Mouse (Mus musculus): Measurements from ENCODE around the gene Mllt10. TPM values are rescaled to one million over a fixed set of nuclear protein-coding genes. Genes with fewer than 3 reads are reported as not detected.
"Not testable (repeated sequence)": the region's sequence is repeated elsewhere in the genome, so short reads cannot be mapped to it uniquely, and the experiment has no call there.

Gene Mllt10
- polyA plus RNA-seq, 1 experiment: 19.1 TPM

DNA sequence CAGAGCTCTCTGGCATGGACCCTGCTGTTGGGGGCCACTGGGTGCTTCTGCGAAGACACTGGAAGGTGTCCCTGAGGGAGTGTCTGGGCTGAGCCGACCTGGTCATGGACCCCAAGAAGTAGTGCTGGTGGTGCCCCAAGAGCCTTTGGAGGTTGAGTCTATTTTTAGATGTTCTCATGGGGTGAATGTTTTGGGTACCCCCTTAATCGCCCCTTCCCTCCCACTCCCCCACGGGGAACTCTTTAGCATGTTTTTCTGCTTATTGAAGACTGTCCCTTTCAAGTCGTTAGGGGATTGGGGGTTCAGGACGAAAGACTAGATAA lies 10.6 kb downstream of the Mllt10 start:
- 7% methylated on average over 6 of the region's 6 CpGs for WGBS
- no peak for DNase-seq (ENCODE audit: low read depth, low spot score)

- DNase-seq (ENCODE audit: low read depth, low spot score): no peak
Observed at GRCm38 (mm10) chr2:18066436-18066835, 11.4 kb downstream of the Mllt10 start.

DNA sequence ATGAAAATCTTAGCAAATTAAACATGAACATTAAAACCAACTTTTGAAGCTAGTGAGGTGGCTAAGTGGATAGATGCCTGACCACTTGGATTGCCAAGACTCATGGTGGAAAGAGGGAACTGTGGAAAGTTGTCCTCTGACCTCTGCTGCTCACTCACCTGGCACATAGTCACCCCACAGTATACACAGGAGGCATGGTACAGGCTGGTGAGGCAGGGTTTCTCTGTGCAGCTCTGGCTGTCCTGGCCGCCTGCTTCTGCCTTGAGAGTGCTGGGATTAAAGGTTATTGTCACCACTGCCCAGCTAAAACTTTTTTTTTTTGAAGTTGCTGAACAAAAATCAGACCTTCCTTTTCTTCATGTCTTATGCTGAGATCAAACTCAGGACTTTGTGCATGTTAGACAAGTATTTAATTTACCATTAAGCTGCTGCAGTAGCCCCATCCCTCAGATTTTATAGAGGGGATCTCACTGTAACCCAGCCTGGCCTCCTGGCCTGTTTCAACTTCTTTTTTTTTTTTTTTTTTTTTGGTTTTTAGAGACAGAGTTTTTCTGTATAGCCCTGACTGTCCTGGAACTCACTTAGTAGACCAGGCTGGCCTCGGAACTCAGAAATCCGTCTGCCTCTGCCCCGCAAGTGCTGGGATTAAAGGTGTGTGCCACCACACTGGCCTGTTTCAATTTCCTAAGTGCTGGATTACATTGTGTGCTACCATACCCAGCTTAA lies 13.2 kb downstream of the Mllt10 start:
- DNase-seq (ENCODE audit: low read depth, low spot score): no peak

DNA sequence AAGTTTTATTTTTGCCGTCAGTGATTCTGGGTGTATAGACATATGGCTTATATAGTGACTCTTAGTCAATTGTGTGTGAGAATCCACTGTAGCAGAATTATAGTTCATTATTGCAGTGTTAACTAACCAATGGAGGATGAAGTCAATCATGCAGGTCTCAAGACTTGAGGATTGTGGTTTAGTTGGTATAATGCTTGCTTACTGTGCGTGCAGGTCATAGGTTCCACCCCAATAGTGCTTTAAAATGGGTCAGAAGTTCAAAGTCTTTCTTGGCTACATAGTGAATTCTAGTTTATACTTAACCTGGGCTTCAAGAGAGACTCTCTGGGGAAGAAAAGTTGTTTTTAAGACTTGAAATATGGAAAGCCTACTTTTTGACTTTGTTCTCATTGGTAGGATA lies 16.9 kb downstream of the Mllt10 start:
- no peak for DNase-seq (ENCODE audit: low read depth, low spot score)
- 56% methylated on average over 2 of the region's 2 CpGs for WGBS

More for the DNA sequence above, 13.2 kb downstream of the Mllt10 start:
- 90% methylated on average over 4 of the region's 4 CpGs for WGBS

GRCm38 (mm10) chr2:18080182-18080860 lies 25.3 kb downstream of the Mllt10 start:
- 82% methylated on average over 2 of the region's 2 CpGs for WGBS
- DNase-seq (ENCODE audit: low read depth, low spot score): no peak

DNA sequence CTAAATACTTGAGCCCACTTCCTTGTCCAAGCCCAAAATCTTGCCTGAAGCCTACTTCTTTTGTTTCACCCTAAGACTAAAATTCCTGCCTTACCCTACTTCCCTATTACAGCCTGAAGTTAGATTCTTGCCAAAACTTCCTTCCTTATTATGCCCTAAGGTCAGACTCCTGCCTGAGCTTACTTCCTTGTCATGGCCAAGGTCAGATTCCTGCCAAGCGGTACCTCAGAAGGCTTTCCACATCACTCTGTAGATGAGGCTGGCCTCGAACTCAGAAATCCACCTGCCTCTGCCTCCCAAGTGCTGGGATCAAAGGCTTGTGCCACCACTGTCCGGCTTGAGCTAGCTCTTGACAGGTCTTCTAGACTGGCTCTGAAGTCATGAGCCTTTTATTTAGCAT lies 32.7 kb downstream of the Mllt10 start:
- DNase-seq (ENCODE audit: low read depth, low spot score): not testable (repeated sequence)
- 83% methylated on average over 3 of the region's 3 CpGs for WGBS

- no peak for DNase-seq (ENCODE audit: low read depth, low spot score)
- 86% methylated on average over 1 of the region's 1 CpGs for WGBS
Observed at GRCm38 (mm10) chr2:18093858-18094257, 38.8 kb downstream of the Mllt10 start.

GRCm38 (mm10) chr2:18094319-18094718 lies 39.3 kb downstream of the Mllt10 start:
- no peak for DNase-seq (ENCODE audit: low read depth, low spot score)

DNA sequence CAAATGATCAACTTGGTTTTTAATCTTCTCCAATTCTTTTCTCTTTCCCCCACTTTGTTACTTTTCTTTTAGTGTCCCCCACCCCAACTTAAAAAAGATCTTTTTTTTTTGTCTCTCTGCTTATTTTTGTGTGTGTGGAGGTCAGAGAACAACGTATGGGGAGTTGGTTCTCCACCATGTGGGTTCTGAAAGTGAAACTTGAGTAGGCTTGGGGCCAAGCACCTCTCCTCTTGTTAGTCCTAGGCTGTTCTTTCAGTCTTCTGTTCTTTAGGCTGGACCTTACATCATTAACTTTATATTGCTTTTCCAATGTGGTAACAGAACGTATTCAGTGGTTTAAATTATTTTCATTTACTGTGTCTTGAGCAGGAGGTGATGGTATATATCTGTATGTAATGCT lies 40.8 kb downstream of the Mllt10 start:
- DNase-seq (ENCODE audit: low read depth, low spot score): no peak
- 22% methylated on average over 2 of the region's 2 CpGs for WGBS

GRCm38 (mm10) chr2:18100914-18101313 lies 45.9 kb downstream of the Mllt10 start:
- 89% methylated on average over 2 of the region's 2 CpGs for WGBS
- DNase-seq (ENCODE audit: low read depth, low spot score): no peak

DNA sequence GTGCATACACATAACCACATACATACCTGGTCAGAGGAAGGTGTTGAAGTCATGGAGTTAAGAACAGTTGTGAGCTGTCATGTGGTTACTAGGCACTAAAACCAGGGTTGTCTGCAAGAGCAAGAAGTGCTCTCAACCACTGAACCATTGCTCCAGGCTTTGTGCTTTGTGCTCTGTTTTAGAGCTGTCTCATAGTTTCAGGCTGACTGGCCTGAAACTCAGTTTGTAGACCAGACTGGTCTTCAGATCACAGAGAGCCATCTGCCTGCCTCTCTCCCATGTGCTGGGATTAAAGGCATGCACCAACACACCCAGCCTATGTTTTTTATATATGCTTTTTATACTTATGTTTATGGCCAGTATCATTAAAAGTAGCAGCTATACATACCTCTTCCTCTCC lies 52.5 kb downstream of the Mllt10 start:
- no peak for DNase-seq (ENCODE audit: low read depth, low spot score)

DNA sequence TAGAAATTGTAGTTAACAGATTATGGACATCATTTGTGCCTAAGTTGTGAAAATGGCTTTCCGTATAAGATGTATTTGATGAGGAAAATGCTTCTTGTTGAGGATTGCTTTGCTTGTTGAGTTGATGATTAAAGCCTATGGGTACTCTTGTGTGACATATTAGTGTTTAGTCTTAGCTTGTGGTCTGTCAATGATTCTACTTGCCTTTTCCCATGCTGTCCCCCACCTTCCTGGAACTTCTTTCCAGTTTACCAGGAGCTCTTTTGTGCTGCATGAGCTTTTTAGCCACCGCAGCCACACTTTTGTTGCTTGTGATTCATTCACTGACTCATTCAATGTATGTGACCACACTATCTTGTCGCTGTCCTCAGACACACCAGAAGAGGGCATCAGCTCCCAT lies 53.2 kb downstream of the Mllt10 start:
- DNase-seq (ENCODE audit: low read depth, low spot score): no peak
- 96% methylated on average over 3 of the region's 3 CpGs for WGBS

DNA sequence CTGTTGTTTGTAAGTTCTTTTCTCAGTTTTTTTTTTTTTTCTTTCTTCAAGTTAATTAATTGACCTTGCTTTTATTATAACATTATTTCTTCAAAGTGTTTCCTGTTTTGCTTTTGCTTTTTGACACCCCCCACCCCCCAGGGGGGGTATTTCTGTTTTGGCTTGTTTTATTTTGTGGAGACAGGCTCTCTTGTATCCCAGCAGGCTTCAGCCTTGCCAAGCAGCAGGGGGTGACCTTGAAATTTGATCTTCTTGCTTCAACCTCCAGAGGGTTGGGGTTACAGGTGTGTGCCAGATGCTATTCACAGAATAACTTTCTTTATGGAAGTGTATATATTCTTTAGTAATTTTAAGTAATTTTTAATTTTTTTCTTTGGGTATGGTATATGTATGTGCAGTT lies 56.4 kb downstream of the Mllt10 start:
- DNase-seq (ENCODE audit: low read depth, low spot score): no peak

DNA sequence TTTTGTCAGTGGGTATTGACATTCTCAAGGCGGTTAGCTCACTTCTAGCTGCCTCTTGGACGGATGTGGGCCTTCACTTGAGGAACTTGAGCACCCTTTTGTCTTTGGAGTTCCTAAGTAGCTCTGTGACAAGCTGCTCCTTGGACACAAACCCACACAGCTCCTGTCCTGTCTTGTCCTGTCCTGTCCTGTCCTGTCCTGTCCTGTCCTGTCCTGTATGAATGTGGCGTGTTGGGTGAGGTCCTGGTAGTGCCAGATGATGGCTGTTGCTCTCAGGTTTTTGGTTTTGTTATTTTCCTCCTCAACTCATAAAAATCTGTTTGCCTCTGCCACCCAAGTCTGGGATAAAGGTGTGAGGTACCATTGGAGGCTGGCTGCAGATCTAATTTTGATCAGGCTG lies 61.4 kb downstream of the Mllt10 start:
- WGBS: 92% methylated on average over 3 of the region's 3 CpGs
- DNase-seq (ENCODE audit: low read depth, low spot score): no peak

GRCm38 (mm10) chr2:18138131-18138530 lies 83.1 kb downstream of the Mllt10 start:
- DNase-seq (ENCODE audit: low read depth, low spot score): no peak

GRCm38 (mm10) chr2:18139646-18140045 lies 84.6 kb downstream of the Mllt10 start:
- no peak for DNase-seq (ENCODE audit: low read depth, low spot score)

More at GRCm38 (mm10) chr2:18138131-18138530, 83.1 kb downstream of the Mllt10 start:
- WGBS: 46% methylated on average over 2 of the region's 2 CpGs

GRCm38 (mm10) chr2:18156131-18156530 lies 101.1 kb downstream of the Mllt10 start:
- no peak for DNase-seq (ENCODE audit: low read depth, low spot score)
- WGBS: 92% methylated on average over 3 of the region's 3 CpGs

More at GRCm38 (mm10) chr2:18139646-18140045, 84.6 kb downstream of the Mllt10 start:
- WGBS: 95% methylated on average over 5 of the region's 5 CpGs

DNA sequence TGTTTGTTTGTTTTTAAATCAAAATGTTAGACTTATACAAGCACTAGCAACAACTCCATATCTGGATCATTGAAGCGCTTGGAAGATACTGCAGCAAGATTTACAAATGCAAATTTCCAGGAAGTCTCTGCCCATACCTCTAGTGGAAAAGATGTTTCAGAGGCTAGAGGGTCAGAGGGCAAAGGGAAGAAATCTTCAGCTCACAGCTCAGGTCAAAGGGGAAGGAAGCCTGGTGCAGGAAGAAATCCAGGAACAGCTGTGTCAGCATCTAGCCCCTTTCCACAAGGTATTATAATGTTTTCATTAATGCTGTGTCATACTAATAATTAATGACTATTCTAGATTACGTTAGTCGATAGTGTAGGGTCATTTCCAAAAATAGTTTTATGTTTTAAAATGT lies 104.4 kb downstream of the Mllt10 start:
- WGBS: 80% methylated on average over 3 of the region's 3 CpGs
- DNase-seq (ENCODE audit: low read depth, low spot score): no peak

DNA sequence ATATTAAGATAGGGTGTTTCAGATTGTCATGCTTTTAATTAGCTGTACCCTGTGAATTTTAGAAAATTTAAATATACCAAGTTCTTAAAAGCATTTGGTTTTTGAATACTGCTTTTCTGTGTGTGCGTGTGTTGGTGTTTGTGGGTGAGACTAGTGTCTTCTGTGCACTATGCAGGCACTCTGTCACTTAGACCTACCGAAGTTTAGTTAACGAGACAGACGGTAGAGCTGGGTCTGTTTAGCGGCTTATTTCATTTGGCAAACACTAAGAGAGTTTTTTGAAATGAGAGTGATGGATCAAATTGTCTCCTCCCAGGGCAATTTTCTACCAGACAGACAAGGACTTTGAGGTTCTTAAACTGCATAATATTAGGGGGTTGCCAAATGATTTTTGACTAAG lies 106.0 kb downstream of the Mllt10 start:
- no peak for DNase-seq (ENCODE audit: low read depth, low spot score)
- 87% methylated on average over 5 of the region's 5 CpGs for WGBS

DNA sequence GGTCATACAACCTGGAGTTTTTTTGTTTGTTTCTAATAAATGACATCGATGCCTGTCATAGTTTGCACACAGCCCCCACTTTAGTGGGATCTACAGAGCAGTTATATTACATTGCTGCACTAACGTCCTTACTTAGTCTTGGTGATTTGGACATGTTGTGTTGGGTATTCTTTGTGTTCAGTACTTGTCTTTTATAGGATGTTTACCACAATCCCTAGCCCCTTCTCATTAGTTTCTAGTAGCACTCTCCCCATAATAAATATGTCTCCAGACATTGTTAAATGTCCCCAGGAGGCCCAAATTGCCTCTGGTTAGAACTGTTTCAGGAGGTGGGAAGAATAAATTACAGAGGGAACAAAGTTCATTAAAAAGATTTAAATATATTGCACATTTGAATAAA lies 110.5 kb downstream of the Mllt10 start:
- 84% methylated on average over 2 of the region's 2 CpGs for WGBS
- no peak for DNase-seq (ENCODE audit: low read depth, low spot score)

GRCm38 (mm10) chr2:18169174-18169948 lies 114.3 kb downstream of the Mllt10 start:
- DNase-seq (ENCODE audit: low read depth, low spot score): no peak
- 59% methylated on average over 1 of the region's 1 CpGs for WGBS

Data from large intestine, adult 2 months (tissue).